Mouse (Mus musculus) hematopoietic stem cell, adult 5-6 weeks (primary cell): ENCODE measurements around the gene Vps37d. TPM values are rescaled to one million over a fixed set of nuclear protein-coding genes. Genes with fewer than 3 reads are reported as not detected.
"Not testable (repeated sequence)": the region's sequence is repeated elsewhere in the genome, so short reads cannot be mapped to it uniquely, and the experiment has no call there.

Experiments used
- ATAC-seq, 2 experiments: fragments of 125-278 bp in 1 of 2; replicated peaks in 1 of 2; 2 replicates each; pipeline ENCODE4 v1.8.0; 2016 to 2017; ENCODE audit warnings: inconsistent platforms in 2 of 2, mild to moderate bottlenecking in 2 of 2, moderate number of reproducible peaks in 2 of 2, low read depth in 1 of 2, moderate TSS enrichment in 1 of 2; ENCODE audit not compliant: low FRiP score in 2 of 2, poor library complexity in 2 of 2, severe bottlenecking in 2 of 2, insufficient read depth in 1 of 2, low TSS enrichment in 1 of 2
- total RNA-seq: library from RNA; stranded (forward); fragments of 172-1452, 232-1000 nt; gene quantifications from 2 replicates; pipeline ENCODE4 v1.2.3, GENCODE M21; 2017

Gene Vps37d
- total RNA-seq, 1 experiment from 2014 or later, result 1.6 TPM

DNA sequence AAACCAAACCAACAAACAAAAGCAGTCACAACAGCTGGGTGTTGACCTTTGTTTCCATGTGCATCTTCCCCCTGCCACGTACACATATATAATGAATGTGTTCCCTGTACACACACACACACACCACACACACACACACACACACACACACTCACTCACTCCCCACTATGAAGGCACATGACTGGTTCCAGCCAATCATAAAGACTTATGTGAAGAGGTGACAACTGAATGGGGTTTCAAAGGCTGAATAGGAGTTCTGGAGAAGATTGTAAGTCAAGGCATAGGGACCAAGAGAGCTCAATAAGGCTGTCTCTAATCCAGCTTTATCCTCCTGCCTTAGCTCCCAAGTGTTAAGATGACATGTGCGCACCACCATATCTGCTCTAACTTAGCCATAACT lies 1.5 kb upstream of the Vps37d start:
- ATAC-seq, result no peak

GRCm38 (mm10) chr5:135078482-135078810 lies 380 bp upstream of the Vps37d start:
- 0 out of 4 replicates have a peak, but pooled peaks of 1 of the 2 experiments have one; percentile 6 for ATAC-seq

- ATAC-seq, result no peak
Measured at GRCm38 (mm10) chr5:135076931-135077505, 1.0 kb downstream of the Vps37d start.

DNA sequence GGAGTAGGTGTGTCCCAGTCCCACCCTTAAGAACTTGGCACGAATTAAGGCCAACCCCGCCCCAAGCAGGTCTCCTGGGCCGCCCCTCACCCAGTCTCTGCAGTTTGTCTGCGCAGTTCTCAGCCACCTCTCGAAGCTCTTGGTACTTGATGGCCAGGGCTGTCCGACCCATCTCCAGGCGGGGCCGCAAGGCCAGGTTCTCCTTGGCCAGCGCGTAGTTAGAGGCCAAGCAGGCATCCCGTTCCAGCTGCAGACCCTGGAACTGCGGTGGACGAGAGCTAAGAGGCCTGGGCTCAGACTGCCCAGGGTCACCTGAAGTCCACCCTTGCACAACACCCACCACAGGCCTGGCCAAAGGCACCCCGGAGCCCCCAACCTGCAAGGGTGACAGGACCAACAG lies 1.7 kb downstream of the Vps37d start:
- no peak for ATAC-seq

GRCm38 (mm10) chr5:135075655-135076054 lies 2.4 kb downstream of the Vps37d start:
- ATAC-seq, result no peak

DNA sequence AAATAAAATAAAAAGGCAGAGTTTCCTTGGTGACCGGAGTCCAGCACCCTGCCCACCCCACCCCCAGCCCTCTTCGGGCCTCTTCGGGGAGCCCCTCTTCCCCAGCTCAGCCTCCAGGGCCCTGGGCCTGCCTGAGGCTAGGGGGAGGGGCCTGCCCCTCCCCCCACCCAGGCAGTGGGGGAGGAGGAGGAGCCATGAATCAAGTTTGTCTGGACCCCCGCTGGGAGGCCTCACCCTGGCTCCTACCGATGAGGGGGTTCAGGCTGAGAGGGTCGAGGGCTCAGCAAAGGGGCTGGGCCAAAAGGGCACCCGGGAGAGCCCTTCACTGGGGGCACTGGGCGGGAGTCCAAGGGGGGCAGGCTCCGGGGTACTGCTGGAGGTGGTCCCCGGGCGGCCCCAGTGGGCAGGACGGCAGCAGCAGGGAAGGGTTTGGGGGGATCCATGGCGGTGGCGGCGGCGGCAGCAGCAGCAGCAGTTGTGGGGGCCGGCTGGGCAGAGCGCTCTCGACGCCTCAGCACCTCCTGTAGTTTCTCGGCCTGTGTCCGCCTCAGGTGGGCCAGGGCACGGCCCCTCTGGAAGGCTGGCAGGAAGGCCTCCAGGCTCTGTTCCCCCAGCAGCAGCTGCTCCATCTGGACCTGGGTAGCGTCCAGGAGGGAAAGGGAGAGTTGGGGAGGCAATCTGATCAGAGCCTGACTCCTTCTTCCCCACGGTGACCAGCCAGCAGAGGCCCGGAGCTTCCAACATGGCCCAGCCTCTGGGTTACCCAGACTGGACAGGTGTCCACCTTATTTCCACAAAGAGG lies 4.5 kb downstream of the Vps37d start:
- no peak for ATAC-seq

DNA sequence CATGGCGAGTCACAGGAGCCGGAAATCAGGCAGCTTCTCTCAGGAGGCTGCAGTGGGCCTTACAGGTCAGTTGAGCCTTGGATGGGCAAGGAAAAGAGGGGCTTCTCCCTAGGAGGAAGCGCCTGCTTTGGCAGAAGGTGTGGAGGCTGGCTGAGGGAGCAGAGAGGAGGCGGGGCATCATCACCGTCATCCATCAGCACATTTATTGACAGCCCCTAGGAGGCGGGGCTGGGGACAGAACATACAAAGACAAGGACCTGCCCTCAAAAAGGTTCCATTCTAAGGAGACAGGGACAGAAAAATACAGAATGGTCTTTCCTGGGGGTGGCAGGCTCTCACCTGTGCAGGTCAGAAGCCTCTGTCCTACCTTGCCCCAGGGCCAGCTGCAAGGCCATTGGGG lies 5.3 kb downstream of the Vps37d start:
- no peak for ATAC-seq

GRCm38 (mm10) chr5:135072061-135072460 lies 6.0 kb downstream of the Vps37d start:
- ATAC-seq, result no peak

DNA sequence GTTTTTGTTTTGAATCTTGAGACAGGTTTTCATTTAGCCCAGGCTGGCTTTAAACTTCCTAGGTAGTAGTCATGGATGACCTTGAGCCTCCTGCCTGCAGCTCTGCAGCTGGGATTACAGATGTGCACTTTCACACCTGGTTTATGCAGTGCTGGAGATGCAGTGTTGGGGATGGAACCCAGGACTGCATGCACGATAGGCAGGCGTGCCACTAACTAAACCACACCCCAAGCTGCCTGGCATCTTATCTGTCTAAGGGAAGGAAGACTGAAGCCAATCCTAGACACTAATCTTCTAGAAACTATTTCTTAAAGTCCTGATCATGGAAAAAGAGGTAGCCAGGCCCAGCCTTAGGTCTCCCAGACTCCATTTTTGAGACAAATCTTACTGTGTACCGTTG lies 7.6 kb downstream of the Vps37d start:
- ATAC-seq, result no peak

DNA sequence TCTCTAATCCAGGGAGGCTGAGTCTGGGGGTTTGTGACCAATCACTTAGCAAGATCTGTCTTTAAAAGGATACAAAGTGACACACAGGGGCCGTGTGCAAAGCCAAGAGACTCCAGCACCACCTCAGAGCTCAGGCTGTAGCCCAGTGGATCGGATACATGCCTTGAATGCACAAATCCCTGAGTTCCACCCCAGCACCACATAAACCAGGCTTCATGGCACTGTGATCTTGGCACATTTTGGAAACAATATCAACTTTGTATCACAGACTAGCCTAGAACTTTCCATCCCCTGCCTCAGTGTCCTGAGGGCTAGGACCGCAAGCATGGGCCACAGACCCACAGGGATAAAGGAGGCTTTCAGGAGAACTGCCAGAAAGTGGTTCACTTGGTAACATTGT lies 12.1 kb downstream of the Vps37d start:
- no peak for ATAC-seq

- not testable (repeated sequence) for ATAC-seq
Measured at GRCm38 (mm10) chr5:135064909-135065446, 13.1 kb downstream of the Vps37d start, which contains the start of gene Bud23. Bud23 (minus strand) TSS chr5:135064959.

DNA sequence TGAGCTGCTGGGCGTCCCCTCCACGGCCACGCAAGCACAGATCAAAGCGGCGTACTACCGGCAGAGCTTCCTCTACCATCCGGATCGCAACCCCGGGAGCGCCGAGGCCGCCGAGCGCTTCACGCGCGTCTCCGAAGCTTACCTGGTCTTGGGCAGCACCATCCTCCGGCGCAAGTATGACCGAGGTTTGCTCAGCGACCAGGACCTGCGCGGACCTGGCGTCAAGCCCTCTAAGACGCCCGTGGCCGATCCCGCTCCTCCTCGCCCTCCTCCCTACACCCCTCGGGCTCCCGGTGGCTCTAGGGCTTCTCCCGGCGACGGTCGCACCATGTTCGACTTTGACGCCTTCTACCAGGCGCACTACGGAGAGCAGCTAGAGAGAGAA lies 13.7 kb downstream of the Vps37d start:
- no peak; a peak in 1 of 4 replicates for ATAC-seq

GRCm38 (mm10) chr5:135063629-135064381 lies 14.3 kb downstream of the Vps37d start, which contains the start of gene Dnajc30:
Dnajc30 (plus strand) TSS chr5:135064202.
- ATAC-seq, result peak; percentile 96 to 97

DNA sequence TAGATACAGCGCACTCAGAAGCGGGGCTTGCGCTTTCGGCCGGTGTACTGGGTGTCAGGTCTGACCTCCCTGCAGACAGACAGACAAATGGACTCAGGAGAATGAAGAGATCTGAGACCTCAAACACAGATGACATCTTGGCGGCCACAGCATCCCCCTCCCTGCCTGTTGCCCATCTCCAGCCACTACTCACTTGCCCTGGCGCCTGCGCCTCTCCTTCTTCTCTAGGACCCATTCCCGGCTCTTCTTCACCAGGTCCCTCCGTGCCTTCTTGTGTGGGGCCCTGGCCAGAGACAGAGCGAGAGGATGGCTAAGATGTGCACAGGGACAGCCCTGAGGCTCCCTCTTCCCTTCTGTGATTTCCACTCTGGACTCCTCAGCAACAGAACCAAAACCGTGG lies 24.7 kb downstream of the Vps37d start:
- no peak for ATAC-seq

DNA sequence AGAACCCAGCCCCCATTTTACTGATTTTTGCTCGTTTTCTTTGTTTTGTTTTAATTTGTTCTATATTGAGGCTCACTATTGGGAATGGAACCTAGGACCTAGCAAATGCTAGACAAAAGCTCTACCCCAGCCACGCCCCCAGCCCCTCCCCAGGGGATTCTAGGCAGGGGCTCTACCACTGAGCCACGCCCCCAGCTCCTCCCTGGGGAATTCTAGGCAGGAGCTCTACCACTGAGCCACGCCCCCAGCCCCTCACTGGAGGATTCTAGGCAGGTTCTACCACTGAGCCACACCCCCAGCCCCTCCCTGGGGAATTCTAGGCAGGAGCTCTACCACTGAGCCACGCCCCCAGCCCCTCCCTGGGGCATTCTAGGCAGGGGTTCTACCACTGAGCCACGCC lies 28.8 kb downstream of the Vps37d start:
- not testable (repeated sequence) for ATAC-seq

GRCm38 (mm10) chr5:135048539-135048938 lies 29.5 kb downstream of the Vps37d start:
- no peak for ATAC-seq

GRCm38 (mm10) chr5:135044575-135044974 lies 33.5 kb downstream of the Vps37d start:
- no peak for ATAC-seq
